Comparison of ENCODE assay signal across 20 mouse cellular contexts in genomic region chr13:52445513-52445912, GRCm38 (mm10).
DNase-seq lines count a peak whose midpoint lies in the region; ATAC-seq and TF ChIP-seq lines count a peak whose summit lies in the region.
"Had no signal": no experiment of that assay in that cellular context is flagged by ENCODE, and none has a peak within 500 bp of the region (broad histone marks: within the 10 kb centered on the region; RNA-seq: fewer than 3 reads in every experiment).

No protein-coding gene starts in this region.

- no peak overlapping the region for H3K27ac ChIP-seq in cerebellum, adult 2 months (ENCODE audit: insufficient read depth, low read length)
- H3K27ac ChIP-seq in midbrain, embryonic 11.5 days (ENCODE audit: low read depth, low read length), result no peak overlapping the region
- H3K27ac ChIP-seq: heart, embryonic 15.5 days; hindbrain, embryonic 13.5 days; limb, embryonic 15.5 days; macrophage; neural tube, embryonic 13.5 days had no signal

- intact Hi-C loops in left cerebral cortex, postnatal 25 days (cut with DNase I), result loop anchor here (1.0 to 5.0 kb wide), 5 partner anchors 9 to 170 kb away; partner anchors contain the start of gene Diras2

- H3K4me1 ChIP-seq in cerebellum, adult 2 months (ENCODE audit: control insufficient read depth, insufficient read depth, low read length), result no peaks in the 10 kb centered on the region
- no peaks in the 10 kb centered on the region for H3K4me1 ChIP-seq in midbrain, embryonic 11.5 days (ENCODE audit: control insufficient read depth, insufficient read depth, low read length)
- H3K4me1 ChIP-seq: hindbrain, embryonic 13.5 days; limb, embryonic 15.5 days; neural tube, embryonic 13.5 days had no signal

- 87% methylated on average over 10 of the region's 10 CpGs for WGBS in cerebellum, adult 2 months
- WGBS in midbrain, embryonic 11.5 days, result 90% methylated on average over 10 of the region's 10 CpGs

- no peak overlapping the region for H3K4me2 ChIP-seq in midbrain, embryonic 11.5 days
- H3K4me2 ChIP-seq: heart, embryonic 15.5 days; hindbrain, embryonic 13.5 days; limb, embryonic 15.5 days; neural tube, embryonic 13.5 days had no signal

- no peaks in the 10 kb centered on the region for H3K9me3 ChIP-seq in midbrain, embryonic 11.5 days (ENCODE audit: control insufficient read depth, low read length)
- H3K9me3 ChIP-seq: heart, embryonic 15.5 days; hindbrain, embryonic 13.5 days; limb, embryonic 15.5 days; neural tube, embryonic 13.5 days had no signal

- DNase-seq in layer of hippocampus, adult 11-12 months (ENCODE audit: low spot score), result peak; percentile 51
- no peak for DNase-seq in layer of hippocampus, postnatal 25 days (ENCODE audit: extremely low spot score in 1 of 2, low spot score in 1 of 2)
- DNase-seq in left cerebral cortex, postnatal 25 days (ENCODE audit: low spot score in 2 of 2), result peak; percentile 68 to 96
- DNase-seq in right cerebral cortex, postnatal 36 days (ENCODE audit: low spot score in 2 of 2), result peak; percentile 70 to 83
- no peak for DNase-seq in cerebellum, adult 2 months
- no peak for DNase-seq in midbrain, embryonic 11.5 days (ENCODE audit: low spot score, missing footprints)
- DNase-seq: adrenal gland, adult 2 months; cerebellum, postnatal 25 days; gastrocnemius, postnatal 36 days; kidney, adult 2 months; kidney, postnatal 4 days; lung, adult 18-20 months; thymus, postnatal 25 days had no signal

- no peak for TF ChIP-seq POLR2A in cerebellum, adult 2 months (IDR thresholded peaks at IDR 0.05; ENCODE audit: borderline replicate concordance, insufficient read depth, low read length)

- no peak for TF ChIP-seq CTCF in cerebellum, adult 2 months (IDR thresholded peaks at IDR 0.05; ENCODE audit: borderline replicate concordance, insufficient read depth, low read depth, low read length)

- no peaks in the 10 kb centered on the region for H3K36me3 ChIP-seq in midbrain, embryonic 11.5 days (ENCODE audit: control insufficient read depth, insufficient read depth, low read length)
- H3K36me3 ChIP-seq: heart, embryonic 15.5 days; hindbrain, embryonic 13.5 days; limb, embryonic 15.5 days; neural tube, embryonic 13.5 days had no signal

- H3K4me3 ChIP-seq in cerebellum, adult 2 months (replicated peaks; ENCODE audit: insufficient read depth, low read depth, low read length), result no peak overlapping the region
- H3K4me3 ChIP-seq in midbrain, embryonic 11.5 days (ENCODE audit: low read depth, low read length), result no peak overlapping the region
- H3K4me3 ChIP-seq: heart, embryonic 15.5 days; hindbrain, embryonic 13.5 days; limb, embryonic 15.5 days; neural tube, embryonic 13.5 days had no signal

- peak; percentile 51 to 62; a peak in 3 of 4 replicates for ATAC-seq in hematopoietic stem cell, adult 5-6 weeks (replicated peaks in 1 of 2; ENCODE audit: insufficient read depth in 1 of 2, low FRiP score in 2 of 2, low TSS enrichment in 1 of 2, low read depth in 1 of 2, poor library complexity in 2 of 2, severe bottlenecking in 2 of 2)
- ATAC-seq in granulocyte monocyte progenitor cell, adult 5-6 weeks (replicated peaks; ENCODE audit: poor library complexity, severe bottlenecking), result no peak; the same call in 1 of the 2 replicates
- ATAC-seq in midbrain, embryonic 11.5 days (ENCODE audit: low FRiP score), result no peak

- H3K9ac ChIP-seq in midbrain, embryonic 11.5 days (ENCODE audit: low read length), result no peak overlapping the region
- H3K9ac ChIP-seq: heart, embryonic 15.5 days; hindbrain, embryonic 13.5 days; limb, embryonic 15.5 days; neural tube, embryonic 13.5 days had no signal

- H3K27me3 ChIP-seq in cerebellum, adult 2 months (ENCODE audit: control insufficient read depth, insufficient read depth, low read length), result no peaks in the 10 kb centered on the region
- H3K27me3 ChIP-seq in midbrain, embryonic 11.5 days (ENCODE audit: control insufficient read depth, insufficient read depth, low read length), result no peaks in the 10 kb centered on the region
- H3K27me3 ChIP-seq: heart, embryonic 15.5 days; hindbrain, embryonic 13.5 days; limb, embryonic 15.5 days; neural tube, embryonic 13.5 days had no signal

Comparison
In these comparisons a context has a peak if more than half of its experiments do, and no peak if none do; other contexts are left out.
1. DNase-seq: peak in layer of hippocampus, adult 11-12 months (single experiment), left cerebral cortex, postnatal 25 days (2 of 2) and right cerebral cortex, postnatal 36 days (2 of 2); none in layer of hippocampus, postnatal 25 days (0 of 2), cerebellum, adult 2 months (0 of 2) and midbrain, embryonic 11.5 days (single experiment).
2. ATAC-seq: peak in hematopoietic stem cell, adult 5-6 weeks (2 of 2); none in granulocyte monocyte progenitor cell, adult 5-6 weeks (single experiment) and midbrain, embryonic 11.5 days (single experiment).